Mouse (Mus musculus) CH12.LX (cell line): Measurements from ENCODE around the gene Gm20219.

Experiments
- CTCF ChIP-seq, 2 experiments: IDR thresholded peaks in 1 of 2; conservative IDR thresholded peaks in 1 of 2; 2 replicates each; pipeline ENCODE4 v1.5.1; 2011 to 2012; ENCODE audit warnings: low read depth in 2 of 2, low read length in 2 of 2, improper control_type of control experiment in 1 of 2, inconsistent platforms in 1 of 2, mild to moderate bottlenecking in 1 of 2, moderate library complexity in 1 of 2
- E2F4 ChIP-seq: IDR thresholded peaks from 2 replicates; pipeline ENCODE4 v1.6.1; 2011; ENCODE audit warnings: low read depth, low read length, improper control_type of control experiment; ENCODE audit not compliant: insufficient replicate concordance
- EP300 ChIP-seq: IDR thresholded peaks from 2 replicates; pipeline ENCODE4 v1.6.1; 2011; ENCODE audit warnings: low read length, improper control_type of control experiment
- ETS1 ChIP-seq: conservative IDR thresholded peaks from 2 replicates; pipeline ENCODE4 v1.6.1; 2012; ENCODE audit warnings: low read depth, mild to moderate bottlenecking, inconsistent platforms, low read length, improper control_type of control experiment, moderate library complexity
- GABPA ChIP-seq: IDR thresholded peaks from 2 replicates; pipeline ENCODE4 v1.6.1; 2012; ENCODE audit warnings: low read depth, low read length, improper control_type of control experiment, inconsistent platforms; ENCODE audit not compliant: insufficient replicate concordance

GRCm38 (mm10) chr17:56566293-56566692, 12.1 kb upstream of the Gm20219 start:
- no peak for TF ChIP-seq E2F4
- TF ChIP-seq EP300 = no peak
- no peak for TF ChIP-seq GABPA
- no peak for TF ChIP-seq ETS1
- TF ChIP-seq CTCF (conservative IDR thresholded peaks at IDR 0.05 in 1 of 2, IDR thresholded peaks at IDR 0.05 in 1 of 2; ENCODE audit: low read depth in 2 of 2, low read length in 2 of 2) = no peak
